Comparison of ENCODE assay signal across 9 mouse cellular contexts in the genomic region with DNA sequence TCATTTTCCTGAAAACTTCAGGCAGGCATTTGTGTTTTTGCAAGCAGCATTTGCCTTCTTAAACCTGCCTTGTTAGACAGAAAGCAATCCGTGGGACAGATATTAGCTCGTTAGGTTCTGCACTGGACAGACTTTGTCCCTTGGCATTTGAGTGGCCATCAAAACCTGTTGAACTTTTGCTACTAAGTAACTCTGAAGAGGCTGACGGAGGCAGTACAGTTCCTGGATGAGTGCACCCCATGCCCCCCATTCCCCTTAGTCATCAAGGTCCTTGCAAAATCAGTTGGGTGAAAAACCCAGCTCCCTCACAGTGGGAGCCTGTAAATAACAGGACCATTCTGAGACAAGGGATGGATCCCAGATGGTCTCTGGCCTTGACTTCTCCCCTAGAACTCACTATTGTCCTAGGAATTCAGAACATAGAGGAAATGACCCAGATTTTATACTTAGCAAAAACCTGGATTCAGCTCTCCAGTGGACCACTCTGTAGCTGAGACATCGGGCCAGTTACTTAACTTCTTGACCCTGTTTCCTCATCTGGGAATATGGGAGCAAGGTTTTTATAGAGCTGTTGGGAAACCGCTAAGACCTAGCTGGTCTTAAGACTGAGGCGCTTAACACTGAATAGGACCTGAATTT. TPM values are rescaled to one million over a fixed set of nuclear protein-coding genes. Genes with fewer than 3 reads are reported as not detected.
A peak's percentile ranks its signal among the peaks of the same experiment; 100 is the strongest.
DNase-seq lines count a peak whose midpoint lies in the region; ATAC-seq and TF ChIP-seq lines count a peak whose summit lies in the region.
"Had no signal": no experiment of that assay in that cellular context is flagged by ENCODE, and none has a peak within 500 bp of the region (broad histone marks: within the 10 kb centered on the region; RNA-seq: fewer than 3 reads in every experiment).

No protein-coding gene starts in this region.

- H3K27ac ChIP-seq in kidney, embryonic 14.5 days (ENCODE audit: low read depth, low read length) = no peak overlapping the region
- H3K27ac ChIP-seq: hindbrain, postnatal 0 days had no signal

- H3K9ac ChIP-seq in kidney, embryonic 14.5 days (ENCODE audit: low read depth, low read length) = no peak overlapping the region

- no peak overlapping the region for H3K4me2 ChIP-seq in kidney, embryonic 14.5 days (replicated peaks; ENCODE audit: low read depth, low read length)
- no peak overlapping the region for H3K4me2 ChIP-seq in myocyte (ENCODE audit: low read depth)

- peaks cover 17% of the 10 kb centered on the region for H3K4me1 ChIP-seq in kidney, embryonic 14.5 days (ENCODE audit: control insufficient read depth, insufficient read depth, low read length)

- no peak; the same call in 1 of the 2 replicates for ATAC-seq in kidney, embryonic 14.5 days (ENCODE audit: low FRiP score, low TSS enrichment)

- no peak overlapping the region for H3ac ChIP-seq in myocyte (ENCODE audit: control insufficient read depth, insufficient read length)

- H3K79me2 ChIP-seq in myocyte (ENCODE audit: control insufficient read depth, insufficient read depth) = peaks cover 9% of the 10 kb centered on the region

- H3K27me3 ChIP-seq in kidney, embryonic 14.5 days (ENCODE audit: control insufficient read depth, insufficient read depth, low read length) = no peaks in the 10 kb centered on the region
- no peaks in the 10 kb centered on the region for H3K27me3 ChIP-seq in myocyte (ENCODE audit: control insufficient read depth, insufficient read depth, insufficient read length)

- H3K9me3 ChIP-seq in kidney, embryonic 14.5 days (ENCODE audit: control insufficient read depth, low read length) = no peaks in the 10 kb centered on the region

- H3K4me3 ChIP-seq in kidney, embryonic 14.5 days (ENCODE audit: low read length) = no peak overlapping the region
- H3K4me3 ChIP-seq in myocyte = peak overlapping the region; percentile 37

- no peak for TF ChIP-seq POLR2A in myocyte (IDR thresholded peaks at IDR 0.05; ENCODE audit: insufficient read length, low read depth)

- peak; percentile 87 for DNase-seq in kidney, adult 11 months
- DNase-seq in adipocyte (ENCODE audit: low spot score) = peak; percentile 19
- DNase-seq in kidney, adult 9 months = peak; percentile 92
- no peak for DNase-seq in cerebellum, postnatal 25 days
- no peak for DNase-seq in layer of hippocampus, postnatal 14 days (ENCODE audit: low spot score in 2 of 2)
- DNase-seq: cerebellum, adult 11-12 months had no signal

- WGBS in kidney, embryonic 14.5 days = 73% methylated on average over 6 of the region's 6 CpGs

- H3K36me3 ChIP-seq in kidney, embryonic 14.5 days (ENCODE audit: control insufficient read depth, insufficient read depth, low read length) = peaks cover 11% of the 10 kb centered on the region
- peaks cover 5% of the 10 kb centered on the region for H3K36me3 ChIP-seq in myocyte (ENCODE audit: control insufficient read depth, insufficient read depth)

TF ChIP-seq in myocyte, 11 proteins besides CTCF, POLR2A, EP300 and RAD21:
- TF ChIP-seq MYOG (IDR thresholded peaks at IDR 0.05; ENCODE audit: control insufficient read depth in 1 of 3, insufficient read depth in 1 of 3, insufficient read length in 2 of 3, low read depth in 2 of 3) (no peak), MAX (IDR thresholded peaks at IDR 0.05; ENCODE audit: low read depth) (no peak), CEBPB (IDR thresholded peaks at IDR 0.05; ENCODE audit: insufficient read depth, poor library complexity, severe bottlenecking) (no peak), TCF3 (IDR thresholded peaks at IDR 0.05; ENCODE audit: insufficient read length, low read depth) (no peak), E2F4 (IDR thresholded peaks at IDR 0.05; ENCODE audit: insufficient read depth) (no peak), POLR2AphosphoS2 (IDR thresholded peaks at IDR 0.05; ENCODE audit: insufficient read length, low read depth) (no peak), MYOD1 (IDR thresholded peaks at IDR 0.05; ENCODE audit: control insufficient read depth in 1 of 3, insufficient read length in 2 of 3, low read depth in 2 of 3) (no peak), TCF12 (IDR thresholded peaks at IDR 0.05; ENCODE audit: insufficient read depth, poor library complexity, severe bottlenecking) (no peak), USF1 (IDR thresholded peaks at IDR 0.05; ENCODE audit: low read depth) (no peak), REST (IDR thresholded peaks at IDR 0.05; ENCODE audit: insufficient read depth, insufficient read length) (no peak), SRF (IDR thresholded peaks at IDR 0.05; ENCODE audit: control insufficient read depth, insufficient read length, low read depth) (no peak)

RNA-seq across cellular contexts. Expression of a gene that starts 30.5 kb away (rescaled TPM):
- polyA plus RNA-seq in kidney, embryonic 14.5 days (2014; fragmentation: Nextera tagmentation; extraction: Ambion mirVana) = 22.7 and 42.1 TPM in 2 replicates
- polyA plus RNA-seq in myocyte (2012; fragmentation: generic; extraction: Trizol) = 24.8 TPM
- total RNA-seq in layer of hippocampus, postnatal 14 days (2021) = 10 to 100 TPM; 53.8 to 58.3 TPM

Comparison
In these comparisons a context has a peak if more than half of its experiments do, and no peak if none do; other contexts are left out.
1. DNase-seq: peak in kidney, adult 11 months (single experiment), adipocyte (single experiment) and kidney, adult 9 months (single experiment); none in cerebellum, postnatal 25 days (0 of 2) and layer of hippocampus, postnatal 14 days (0 of 2).